Mouse (Mus musculus): ENCODE data around the gene Syne1. TPM values are rescaled to one million over a fixed set of nuclear protein-coding genes. Genes with fewer than 3 reads are reported as not detected.

The Syne1 gene
- polyA plus RNA-seq, 1 experiment from 2014 or later, result 4.4 TPM

DNA sequence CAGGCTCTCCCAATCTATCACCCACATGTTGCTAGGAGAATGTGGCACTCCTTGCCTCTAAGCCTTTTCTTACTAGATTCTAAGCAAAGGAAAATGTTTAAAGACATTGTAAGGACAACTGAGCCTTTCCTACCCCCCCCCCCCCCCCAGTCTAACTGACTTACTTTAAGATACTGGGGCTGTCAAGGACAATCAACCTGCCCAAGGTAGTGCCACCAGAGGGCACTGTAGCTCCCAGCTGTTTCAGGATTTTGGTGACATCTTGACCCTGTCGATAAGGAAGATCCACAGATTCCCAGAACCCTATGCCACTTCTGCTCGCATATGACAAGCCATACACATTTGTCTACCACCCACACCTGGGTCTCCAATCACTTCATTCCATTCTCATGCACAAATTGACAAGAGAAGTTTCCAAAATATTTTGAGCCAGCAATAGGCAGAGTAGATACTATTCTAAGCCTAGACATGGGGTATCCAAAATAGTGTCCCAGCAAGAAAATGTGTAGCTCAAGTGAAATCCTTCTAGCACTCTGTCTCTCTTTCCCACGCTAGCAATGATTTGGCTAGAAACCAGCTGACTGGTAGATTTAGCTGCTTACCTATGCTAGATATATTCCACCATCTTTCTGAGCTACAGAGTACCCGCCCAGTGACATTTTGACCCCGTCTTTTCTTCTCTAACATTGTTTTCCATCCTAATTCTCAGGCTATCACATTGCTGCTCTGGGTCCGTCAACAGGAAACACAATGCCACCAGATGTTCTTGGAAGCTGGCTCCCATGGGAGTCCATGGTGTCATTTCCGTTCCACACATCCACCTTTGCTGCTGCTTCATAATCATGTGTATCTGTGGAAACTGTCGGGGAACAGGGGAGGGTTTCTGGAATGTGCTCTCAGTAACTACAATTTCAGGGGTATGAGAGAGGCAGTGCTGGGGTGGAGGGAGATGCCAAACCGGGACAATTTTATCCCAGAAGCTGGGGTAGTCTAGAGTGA lies 70.4 kb downstream of the Syne1 start:
- no peak overlapping the region for H3K4me3 ChIP-seq
- H3K9me3 ChIP-seq (replicated peaks), result no peaks in the 10 kb centered on the region
- no peaks in the 10 kb centered on the region for H3K27me3 ChIP-seq (replicated peaks)
- H3K27ac ChIP-seq, result no peak overlapping the region
- no peak overlapping the region for H3K4me2 ChIP-seq
- no peak for ATAC-seq
- no peaks in the 10 kb centered on the region for H3K36me3 ChIP-seq
- 47% methylated on average over 9 of the region's 9 CpGs for WGBS (ENCODE audit: insufficient replicate concordance)
- H3K4me1 ChIP-seq, result no peaks in the 10 kb centered on the region
- no peak overlapping the region for H3K9ac ChIP-seq

DNA sequence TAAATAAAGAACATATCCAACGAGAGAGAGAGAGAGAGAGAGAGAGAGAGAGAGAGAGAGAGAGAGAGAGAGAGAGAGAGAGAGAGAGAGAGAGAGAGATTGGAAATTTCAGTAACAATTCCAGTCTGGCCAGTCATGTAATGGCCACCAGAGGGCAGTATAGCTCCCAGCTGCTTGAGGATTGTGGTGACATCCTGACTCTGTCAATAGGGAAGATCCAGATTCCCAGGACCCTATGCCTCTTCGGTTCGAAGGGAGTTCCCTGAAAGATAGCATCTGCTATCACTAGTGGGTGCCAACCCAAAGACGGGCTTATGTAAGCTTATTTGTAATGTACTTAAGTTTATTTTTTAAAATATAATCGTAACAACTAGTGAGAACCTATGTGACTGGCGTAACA lies 71.2 kb downstream of the Syne1 start:
- Histone ChIP-seq H3K36me3 (no peaks in the 10 kb centered on the region), H3K9ac (no peak overlapping the region), H3K9me3 (replicated peaks) (no peaks in the 10 kb centered on the region), H3K27me3 (replicated peaks) (no peaks in the 10 kb centered on the region), H3K27ac (no peak overlapping the region), H3K4me2 (no peak overlapping the region), H3K4me1 (no peaks in the 10 kb centered on the region), H3K4me3 (no peak overlapping the region)
- ATAC-seq, result no peak
- whole genome bisulfite sequencing (ENCODE audit: insufficient replicate concordance), result 38% methylated on average over 6 of the region's 6 CpGs

- Histone ChIP-seq H3K36me3 (no peaks in the 10 kb centered on the region), H3K4me1 (no peaks in the 10 kb centered on the region), H3K4me3 (no peak overlapping the region), H3K9me3 (replicated peaks) (no peaks in the 10 kb centered on the region), H3K27me3 (replicated peaks) (no peaks in the 10 kb centered on the region), H3K4me2 (no peak overlapping the region), H3K27ac (no peak overlapping the region), H3K9ac (no peak overlapping the region)
- WGBS (ENCODE audit: insufficient replicate concordance), result 62% methylated on average over 2 of the region's 2 CpGs
- no peak for ATAC-seq
These were observed 82.6 kb downstream of the Syne1 start for GRCm38 (mm10) chr10:5468638-5469037.

- H3K36me3 ChIP-seq, result no peaks in the 10 kb centered on the region
- ATAC-seq, result no peak
- H3K4me2 ChIP-seq, result no peak overlapping the region
- no peak overlapping the region for H3K9ac ChIP-seq
- no peak overlapping the region for H3K4me3 ChIP-seq
- H3K4me1 ChIP-seq, result no peaks in the 10 kb centered on the region
- no peaks in the 10 kb centered on the region for H3K27me3 ChIP-seq (replicated peaks)
- H3K9me3 ChIP-seq (replicated peaks), result no peaks in the 10 kb centered on the region
- no peak overlapping the region for H3K27ac ChIP-seq
These were observed 97.5 kb downstream of the Syne1 start for GRCm38 (mm10) chr10:5453830-5454229.

GRCm38 (mm10) chr10:5449944-5450343 lies 101.3 kb downstream of the Syne1 start:
- Histone ChIP-seq H3K4me3 (no peak overlapping the region), H3K36me3 (no peaks in the 10 kb centered on the region), H3K27ac (no peak overlapping the region), H3K9ac (no peak overlapping the region), H3K9me3 (replicated peaks) (no peaks in the 10 kb centered on the region), H3K4me1 (no peaks in the 10 kb centered on the region), H3K27me3 (replicated peaks) (no peaks in the 10 kb centered on the region), H3K4me2 (no peak overlapping the region)
- ATAC-seq, result no peak
- 67% methylated on average over 2 of the region's 2 CpGs for WGBS (ENCODE audit: insufficient replicate concordance)

DNA sequence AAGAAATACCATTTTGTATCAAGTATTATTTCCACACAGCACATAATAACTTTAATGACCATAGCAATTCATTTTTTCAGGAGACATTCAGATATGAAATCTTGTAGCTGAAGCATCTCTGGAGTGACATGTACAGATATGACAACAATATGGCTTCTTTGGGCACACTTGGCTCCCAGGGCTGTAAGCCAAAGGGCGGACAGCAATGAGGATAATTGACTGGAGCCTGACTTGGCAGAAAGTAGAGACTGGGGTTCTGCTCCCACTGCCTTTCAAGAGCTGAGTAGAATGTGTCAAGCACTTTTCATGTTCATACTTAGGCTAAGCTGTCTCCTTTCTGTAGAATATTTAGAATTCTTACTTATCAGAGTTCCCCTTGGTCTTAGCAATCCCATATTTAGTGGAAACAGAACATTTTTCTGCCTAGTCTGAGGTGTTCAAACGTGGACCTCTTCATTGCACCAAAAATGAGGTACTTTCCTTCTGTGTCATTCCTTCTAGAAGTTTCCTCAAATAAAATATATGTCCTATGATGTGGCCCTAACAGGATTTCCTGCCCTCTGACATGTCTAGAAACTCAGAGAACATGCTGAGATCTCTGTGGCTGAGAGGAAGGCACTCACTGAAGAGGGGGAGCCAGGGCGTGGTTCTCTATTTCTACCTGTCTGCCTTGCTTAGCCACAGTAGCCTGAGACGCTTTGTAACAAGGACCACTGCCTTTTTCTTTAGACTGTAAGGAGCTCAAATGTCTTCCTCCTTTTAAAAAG lies 103.1 kb downstream of the Syne1 start:
- no peak for ATAC-seq
- no peaks in the 10 kb centered on the region for H3K9me3 ChIP-seq (replicated peaks)

GRCm38 (mm10) chr10:5445313-5445712 lies 106.0 kb downstream of the Syne1 start:
- H3K27ac ChIP-seq, result no peak overlapping the region
- H3K9me3 ChIP-seq (replicated peaks), result no peaks in the 10 kb centered on the region
- no peak for ATAC-seq
- WGBS (ENCODE audit: insufficient replicate concordance), result 81% methylated on average over 3 of the region's 3 CpGs
- no peaks in the 10 kb centered on the region for H3K4me1 ChIP-seq
- no peaks in the 10 kb centered on the region for H3K27me3 ChIP-seq (replicated peaks)
- no peak overlapping the region for H3K4me3 ChIP-seq
- no peak overlapping the region for H3K4me2 ChIP-seq
- H3K36me3 ChIP-seq, result no peaks in the 10 kb centered on the region
- H3K9ac ChIP-seq, result no peak overlapping the region

More for the DNA sequence above, 103.1 kb downstream of the Syne1 start:
- H3K4me1 ChIP-seq, result no peaks in the 10 kb centered on the region
- H3K27ac ChIP-seq, result no peak overlapping the region
- no peak overlapping the region for H3K4me2 ChIP-seq
- no peak overlapping the region for H3K9ac ChIP-seq
- WGBS (ENCODE audit: insufficient replicate concordance), result 47% methylated on average over 4 of the region's 4 CpGs
- no peak overlapping the region for H3K4me3 ChIP-seq
- no peaks in the 10 kb centered on the region for H3K36me3 ChIP-seq
- no peaks in the 10 kb centered on the region for H3K27me3 ChIP-seq (replicated peaks)

- no peak for ATAC-seq
- no peak overlapping the region for H3K4me3 ChIP-seq
- 68% methylated on average over 2 of the region's 2 CpGs for WGBS (ENCODE audit: insufficient replicate concordance)
These were observed 108.3 kb downstream of the Syne1 start for GRCm38 (mm10) chr10:5443020-5443419.

DNA sequence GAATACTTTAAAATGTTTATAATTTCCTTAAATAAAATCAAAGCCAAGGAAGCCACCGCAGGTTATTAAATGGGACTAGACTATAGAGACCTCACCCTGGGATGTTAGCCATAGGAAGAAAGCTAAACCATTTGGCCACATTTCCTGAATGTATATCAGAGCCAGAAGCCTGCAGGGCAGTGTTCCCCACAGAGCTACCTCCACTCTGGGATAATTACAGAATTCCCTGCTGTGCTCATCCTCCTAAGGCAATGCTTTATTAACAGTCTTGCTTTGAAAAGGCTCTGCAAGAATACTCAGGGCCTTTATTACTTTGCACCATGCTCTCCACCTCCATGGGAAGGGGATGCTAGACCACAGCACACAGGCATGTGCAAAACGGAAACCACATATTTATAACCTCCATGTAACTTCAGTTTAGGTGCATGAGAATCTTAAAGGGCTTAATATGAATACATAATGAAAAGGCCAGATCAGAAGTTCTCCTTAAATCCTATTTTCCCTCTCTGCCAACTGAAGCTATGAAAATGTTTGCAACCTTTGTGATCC lies 111.4 kb downstream of the Syne1 start:
- Histone ChIP-seq H3K27ac (no peak overlapping the region), H3K4me1 (no peaks in the 10 kb centered on the region), H3K9ac (no peak overlapping the region), H3K36me3 (no peaks in the 10 kb centered on the region), H3K4me3 (no peak overlapping the region), H3K27me3 (replicated peaks) (no peaks in the 10 kb centered on the region), H3K9me3 (replicated peaks) (no peaks in the 10 kb centered on the region), H3K4me2 (no peak overlapping the region)
- WGBS (ENCODE audit: insufficient replicate concordance), result 47% methylated on average over 2 of the region's 2 CpGs
- ATAC-seq, result no peak

More at GRCm38 (mm10) chr10:5443020-5443419, 108.3 kb downstream of the Syne1 start:
- Histone ChIP-seq H3K36me3 (no peaks in the 10 kb centered on the region), H3K9ac (no peak overlapping the region), H3K4me2 (no peak overlapping the region), H3K27ac (no peak overlapping the region), H3K9me3 (replicated peaks) (no peaks in the 10 kb centered on the region), H3K4me1 (no peaks in the 10 kb centered on the region), H3K27me3 (replicated peaks) (no peaks in the 10 kb centered on the region)

- Histone ChIP-seq H3K9ac (no peak overlapping the region), H3K4me1 (no peaks in the 10 kb centered on the region), H3K9me3 (replicated peaks) (no peaks in the 10 kb centered on the region), H3K27ac (no peak overlapping the region), H3K4me3 (no peak overlapping the region), H3K36me3 (no peaks in the 10 kb centered on the region), H3K27me3 (replicated peaks) (no peaks in the 10 kb centered on the region), H3K4me2 (no peak overlapping the region)
- ATAC-seq, result no peak
- WGBS (ENCODE audit: insufficient replicate concordance), result 62% methylated on average over 2 of the region's 2 CpGs
These were observed 113.5 kb downstream of the Syne1 start for GRCm38 (mm10) chr10:5437766-5438165.

DNA sequence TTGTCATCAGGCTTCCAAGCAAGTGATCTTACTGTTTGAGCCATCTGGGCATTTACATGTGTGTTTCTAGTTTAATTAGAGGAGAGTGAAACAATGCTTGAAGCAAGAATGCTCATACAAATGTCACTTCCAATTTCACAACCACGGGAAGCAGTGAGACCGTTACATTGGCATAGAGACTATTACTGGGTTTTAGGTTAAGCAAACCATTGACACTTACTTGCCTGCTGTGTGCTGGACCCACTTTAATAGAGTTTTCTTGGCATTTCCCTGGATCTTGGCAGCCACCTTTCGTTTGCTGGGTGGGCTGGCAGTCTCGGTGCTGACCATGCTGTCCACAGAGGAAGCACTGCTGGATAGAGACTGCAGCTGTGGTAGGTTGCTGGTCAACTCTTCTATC lies 127.3 kb downstream of the Syne1 start:
- no peaks in the 10 kb centered on the region for H3K9me3 ChIP-seq (replicated peaks)
- no peak overlapping the region for H3K27ac ChIP-seq
- H3K4me1 ChIP-seq, result no peaks in the 10 kb centered on the region
- no peak overlapping the region for H3K4me2 ChIP-seq
- no peaks in the 10 kb centered on the region for H3K27me3 ChIP-seq (replicated peaks)
- H3K4me3 ChIP-seq, result no peak overlapping the region
- H3K9ac ChIP-seq, result no peak overlapping the region
- 71% methylated on average over 4 of the region's 4 CpGs for WGBS (ENCODE audit: insufficient replicate concordance)
- H3K36me3 ChIP-seq, result no peaks in the 10 kb centered on the region
- ATAC-seq, result no peak

- H3K36me3 ChIP-seq, result no peaks in the 10 kb centered on the region
- H3K4me1 ChIP-seq, result no peaks in the 10 kb centered on the region
- no peaks in the 10 kb centered on the region for H3K27me3 ChIP-seq (replicated peaks)
- no peak for ATAC-seq
- no peak overlapping the region for H3K4me3 ChIP-seq
- no peak overlapping the region for H3K4me2 ChIP-seq
- no peak overlapping the region for H3K9ac ChIP-seq
- H3K9me3 ChIP-seq (replicated peaks), result no peaks in the 10 kb centered on the region
- H3K27ac ChIP-seq, result no peak overlapping the region
- 61% methylated on average over 3 of the region's 3 CpGs for WGBS (ENCODE audit: insufficient replicate concordance)
These were observed 135.6 kb downstream of the Syne1 start for GRCm38 (mm10) chr10:5415730-5416129.

Data from liver, embryonic 12.5 days (tissue).